Mouse (Mus musculus): ENCODE measurements around the gene Xrn2.

GRCm38 (mm10) chr2:147010141-147010540, 2.7 kb upstream of the Xrn2 start:
- TF ChIP-seq CTCF (IDR thresholded peaks at IDR 0.05; ENCODE audit: low read depth, low read length) (no peak), GATA1 (IDR thresholded peaks at IDR 0.05; ENCODE audit: borderline replicate concordance, low read length) (no peak), TAL1 (conservative IDR thresholded peaks at IDR 0.05; ENCODE audit: low read depth, low read length) (no peak)

Data from G1E (cell line).